Mouse (Mus musculus): ENCODE measurements around the gene Gm49396.

GRCm38 (mm10) chr7:30607706-30608309, 44.7 kb downstream of the Gm49396 start:
- TF ChIP-seq CTCF (IDR thresholded peaks at IDR 0.05; ENCODE audit: low read depth, low read length), result no peak; the same call in 1 of the 2 replicates
- TF ChIP-seq TAL1 (conservative IDR thresholded peaks at IDR 0.05; ENCODE audit: low read depth, low read length), result no peak
- no peak for TF ChIP-seq GATA1 (IDR thresholded peaks at IDR 0.05; ENCODE audit: borderline replicate concordance, low read length)
- no peak for TF ChIP-seq GATA2 (IDR thresholded peaks at IDR 0.05; ENCODE audit: borderline replicate concordance, low read depth, low read length)
